Mouse (Mus musculus): ENCODE results near the gene Mark1.

DNA sequence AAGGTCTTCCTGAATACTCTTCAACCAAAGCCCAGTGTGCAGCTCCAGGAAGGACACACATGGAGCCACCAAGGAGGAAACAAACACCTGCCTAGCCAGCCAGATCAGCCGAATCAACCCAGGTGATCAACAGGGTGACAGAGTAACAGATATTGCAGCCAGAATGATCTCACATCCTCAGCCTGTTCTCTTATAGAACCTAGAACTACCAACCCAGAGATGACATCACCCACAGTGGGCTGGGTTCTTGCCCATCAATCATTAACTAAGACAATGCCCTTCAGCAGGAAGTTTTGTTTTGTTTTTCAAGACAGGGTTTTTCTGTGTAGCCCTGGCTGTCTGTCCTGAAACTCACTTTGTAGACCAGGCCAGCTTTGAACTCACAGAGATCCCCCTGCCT lies 141.1 kb downstream of the Mark1 start:
- no peak for TF ChIP-seq POLR2A (IDR thresholded peaks at IDR 0.05; ENCODE audit: borderline replicate concordance, extremely low read depth, insufficient read depth, insufficient read length, poor library complexity, severe bottlenecking)
- TF ChIP-seq CTCF (IDR thresholded peaks at IDR 0.05; ENCODE audit: borderline replicate concordance, extremely low read depth, insufficient read depth, insufficient read length) = no peak
